Mouse (Mus musculus) intestine, embryonic 14.5 days (tissue): ENCODE data around the gene Emc8. TPM values are rescaled to one million over a fixed set of nuclear protein-coding genes. Genes with fewer than 3 reads are reported as not detected.

ENCODE experiments used
- ATAC-seq: fragments of 200-750 bp; cut with Nextera tagmentation; replicated peaks from 2 replicates; pipeline ENCODE4 v1.8.0; 2017; ENCODE audit warnings: low read depth, moderate number of reproducible peaks, moderate TSS enrichment, moderate library complexity; ENCODE audit not compliant: low FRiP score, low TSS enrichment
- DNase-seq: peaks from one replicate; pipeline ENCODE4 v3.0.0-alpha.2; 2018; ENCODE audit warnings: low spot score
- H3K27ac ChIP-seq: fragments of 300-500 bp; sonication (generic); 2 replicates; pipeline ENCODE4 v1.5.1; 2014; ENCODE audit warnings: low read depth, mild to moderate bottlenecking, control low read depth
- H3K27me3 ChIP-seq: fragments of 300-500 bp; sonication (generic); replicated peaks from 2 replicates; pipeline ENCODE4 v1.6.1; 2014; ENCODE audit warnings: low read length, control low read depth; ENCODE audit not compliant: control insufficient read depth, insufficient read depth
- H3K36me3 ChIP-seq: fragments of 300-500 bp; sonication (generic); 2 replicates; pipeline ENCODE4 v1.6.1; 2014; ENCODE audit warnings: low read length, control low read depth; ENCODE audit not compliant: control insufficient read depth, insufficient read depth
- H3K4me1 ChIP-seq: fragments of 300-500 bp; sonication (generic); replicated peaks from 2 replicates; pipeline ENCODE4 v1.6.1; 2014; ENCODE audit warnings: low read length, control low read depth, mixed read lengths; ENCODE audit not compliant: control insufficient read depth, insufficient read depth
- H3K4me2 ChIP-seq: fragments of 300-500 bp; sonication (generic); 2 replicates; pipeline ENCODE4 v1.6.1; 2014; ENCODE audit warnings: low read length
- H3K4me3 ChIP-seq: fragments of 300-500 bp; sonication (generic); 2 replicates; pipeline ENCODE4 v1.5.1; 2014; ENCODE audit warnings: low read depth, low read length, control low read depth, mixed read lengths
- H3K9ac ChIP-seq: fragments of 300-500 bp; sonication (generic); 2 replicates; pipeline ENCODE4 v1.6.1; 2014; ENCODE audit warnings: mild to moderate bottlenecking, low read length
- H3K9me3 ChIP-seq: fragments of 300-500 bp; sonication (generic); 2 replicates; pipeline ENCODE4 v1.6.1; 2016; ENCODE audit warnings: low read length, control low read depth; ENCODE audit not compliant: control insufficient read depth
- WGBS: fragments of 180-500 bp; shearing (Covaris S2); extraction: QIAGEN DNeasy Blood & Tissue Kit; methylation state at CpG from one replicate; pipeline ENCODE4 v1.1.7; 2014; 5-methylcytosine and 5-hydroxymethylcytosine counted together
- polyA plus RNA-seq: library from polyadenylated mRNA; unstranded; fragments of >200 nt; fragmentation: Nextera tagmentation; extraction: Ambion mirVana; gene quantifications from 2 replicates; pipeline ENCODE4 v1.2.1, GENCODE M21; 2014

The Emc8 gene
- polyA plus RNA-seq, 1 experiment from 2014 or later, result 294 TPM

DNA sequence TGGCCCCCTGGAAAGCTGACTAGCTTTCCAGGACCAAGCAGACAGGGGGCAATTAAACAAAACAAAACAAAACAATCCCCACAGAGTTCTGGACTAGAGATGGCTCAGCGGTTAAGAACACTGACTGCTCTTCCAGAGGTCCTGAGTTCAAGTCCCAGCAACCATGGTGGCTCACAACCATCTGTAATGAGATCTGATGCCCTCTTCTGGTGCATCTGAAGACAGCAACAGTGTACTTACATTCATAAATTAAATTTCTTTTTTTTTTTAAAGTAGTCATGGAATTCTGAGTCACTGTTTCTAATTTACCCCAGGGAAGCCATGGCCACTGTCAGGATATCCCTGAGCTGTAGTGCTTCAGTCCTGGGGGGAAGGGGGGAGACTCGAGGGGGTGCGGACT is 53.9 kb downstream of the Emc8 start:
- DNase-seq (no peak), ATAC-seq (no peak)
- Histone ChIP-seq H3K27ac (no peak overlapping the region), H3K4me2 (no peak overlapping the region), H3K36me3 (no peaks in the 10 kb centered on the region), H3K9me3 (no peaks in the 10 kb centered on the region), H3K4me3 (no peak overlapping the region), H3K4me1 (no peaks in the 10 kb centered on the region; the same call in 1 of the 2 replicates), H3K27me3 (no peaks in the 10 kb centered on the region), H3K9ac (no peak overlapping the region)
- 91% methylated on average over 3 of the region's 3 CpGs for WGBS

DNA sequence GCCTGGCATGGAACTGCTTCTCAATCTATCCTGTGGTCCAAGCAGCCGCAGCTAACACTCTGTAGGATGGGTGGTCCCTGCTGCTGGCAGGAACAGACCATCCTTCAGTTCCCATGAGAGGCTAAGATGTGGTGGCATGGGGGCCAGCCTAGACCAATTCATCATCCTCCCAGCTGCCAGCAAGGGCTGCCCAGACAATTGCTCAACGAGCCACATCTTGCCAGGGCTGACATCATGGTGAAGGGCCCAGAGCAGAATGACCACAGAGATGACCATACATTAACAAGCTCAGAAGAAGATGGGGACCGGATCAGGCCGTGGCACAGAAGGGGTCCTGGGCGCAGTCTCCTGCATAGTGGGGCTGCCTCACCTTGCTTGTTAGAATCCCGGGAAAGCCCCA is 57.5 kb downstream of the Emc8 start:
- Histone ChIP-seq H3K4me3 (no peak overlapping the region), H3K27me3 (no peaks in the 10 kb centered on the region), H3K4me2 (no peak overlapping the region), H3K4me1 (no peaks in the 10 kb centered on the region), H3K27ac (no peak overlapping the region), H3K36me3 (no peaks in the 10 kb centered on the region), H3K9ac (no peak overlapping the region), H3K9me3 (no peaks in the 10 kb centered on the region)
- ATAC-seq (no peak), DNase-seq (no peak)
- WGBS, result 83% methylated on average over 6 of the region's 6 CpGs

DNA sequence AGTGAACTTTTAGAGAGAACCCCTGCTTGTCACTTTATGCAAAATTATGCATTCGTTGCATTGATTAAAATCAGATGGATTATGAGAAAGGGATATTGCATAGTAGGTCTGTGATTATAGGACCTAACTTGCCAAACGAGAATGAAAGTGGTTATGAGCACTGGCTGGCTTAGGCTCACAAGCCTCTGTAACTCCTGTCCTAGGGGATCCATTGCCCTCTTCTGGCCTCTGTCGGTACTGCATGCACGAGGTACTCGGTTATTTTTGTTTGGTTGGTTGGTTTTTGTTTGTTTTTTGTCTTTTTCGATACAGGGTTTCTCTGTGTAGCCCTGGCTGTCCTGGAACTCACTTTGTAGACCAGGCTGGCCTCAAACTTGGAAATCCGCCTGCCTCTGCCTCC is 60.5 kb downstream of the Emc8 start:
- Histone ChIP-seq H3K27me3 (no peaks in the 10 kb centered on the region), H3K9me3 (no peaks in the 10 kb centered on the region), H3K4me3 (no peak overlapping the region), H3K36me3 (no peaks in the 10 kb centered on the region), H3K9ac (no peak overlapping the region), H3K27ac (no peak overlapping the region), H3K4me2 (no peak overlapping the region), H3K4me1 (no peaks in the 10 kb centered on the region)
- ATAC-seq, result 0 out of 2 replicates have a peak, but pooled peaks have one; percentile 29
- WGBS, result 21% methylated on average over 7 of the region's 7 CpGs
- DNase-seq, result peak; percentile 89

DNA sequence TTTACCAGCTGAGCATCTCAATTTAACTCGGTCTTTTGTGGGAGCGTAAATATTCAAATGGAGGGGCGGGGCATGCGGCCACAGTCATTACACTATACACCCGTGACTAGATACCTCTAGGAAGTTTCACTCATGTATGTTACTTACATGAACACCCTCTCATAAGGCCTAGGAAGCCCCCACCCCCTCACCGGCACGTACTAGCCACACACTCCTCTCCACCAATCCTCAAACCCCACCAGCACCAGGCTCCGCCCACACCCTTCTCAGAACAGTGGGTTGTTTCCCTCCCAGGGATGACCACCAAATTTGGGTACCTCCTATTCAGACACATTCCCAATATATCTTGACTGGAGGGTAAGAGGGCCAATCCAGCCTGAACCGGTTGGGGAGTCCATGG is 60.9 kb downstream of the Emc8 start:
- DNase-seq, result no peak

More for the DNA sequence above, 60.9 kb downstream of the Emc8 start:
- no peaks in the 10 kb centered on the region for H3K27me3 ChIP-seq
- no peak for ATAC-seq
- no peak overlapping the region for H3K9ac ChIP-seq
- H3K4me1 ChIP-seq, result no peaks in the 10 kb centered on the region
- H3K4me3 ChIP-seq, result no peak overlapping the region
- no peak overlapping the region for H3K27ac ChIP-seq
- H3K4me2 ChIP-seq, result no peak overlapping the region
- no peaks in the 10 kb centered on the region for H3K9me3 ChIP-seq
- H3K36me3 ChIP-seq, result no peaks in the 10 kb centered on the region
- WGBS, result 81% methylated on average over 9 of the region's 9 CpGs

Other genes with a start within 250 kb of the Emc8 start
- 121 and 122 TPM in 2 replicates for gene Gins2, start 79.3 kb downstream of the Emc8 start, polyA plus RNA-seq
- 1.6 and 2.8 TPM in 2 replicates for gene 1190005I06Rik, start 20.9 kb downstream of the Emc8 start, polyA plus RNA-seq
- 0.62 and 1.7 TPM in 2 replicates for gene Gm27021, start 494 bp downstream of the Emc8 start, polyA plus RNA-seq
- 1,269 and 1,281 TPM in 2 replicates for gene Cox4i1, start 351 bp downstream of the Emc8 start, polyA plus RNA-seq
- gene Irf8, start 67.8 kb upstream of the Emc8 start, polyA plus RNA-seq, result 26.9 and 32.2 TPM in 2 replicates